Mouse (Mus musculus): ENCODE results near the gene Cyp17a1. TPM values are rescaled to one million over a fixed set of nuclear protein-coding genes. Genes with fewer than 3 reads are reported as not detected.

The Cyp17a1 gene
- polyA plus RNA-seq, 1 experiment from 2014 or later = 7.1 TPM

- H3K36me3 ChIP-seq (ENCODE audit: insufficient read depth, low read length) = peaks cover 4% of the 10 kb centered on the region; the same call in 1 of the 2 replicates
- no peak overlapping the region for H3K9ac ChIP-seq (replicated peaks; ENCODE audit: low read length)
- no peaks in the 10 kb centered on the region for H3K9me3 ChIP-seq (ENCODE audit: low read length)
- whole genome bisulfite sequencing = 59% methylated on average over 12 of the region's 12 CpGs
- peak overlapping the region; percentile 81 for H3K27ac ChIP-seq (ENCODE audit: low read length)
- H3K4me3 ChIP-seq (ENCODE audit: low read length) = no peak overlapping the region
- H3K4me2 ChIP-seq (replicated peaks; ENCODE audit: low read depth, low read length) = no peak overlapping the region
- no peak for ATAC-seq (ENCODE audit: low FRiP score, low TSS enrichment)
- peaks cover 65% of the 10 kb centered on the region for H3K4me1 ChIP-seq (ENCODE audit: insufficient read depth, low read length)
- no peaks in the 10 kb centered on the region for H3K27me3 ChIP-seq (ENCODE audit: insufficient read depth, low read length)
Measured at GRCm38 (mm10) chr19:46646041-46646481, 26.9 kb downstream of the Cyp17a1 start.

DNA sequence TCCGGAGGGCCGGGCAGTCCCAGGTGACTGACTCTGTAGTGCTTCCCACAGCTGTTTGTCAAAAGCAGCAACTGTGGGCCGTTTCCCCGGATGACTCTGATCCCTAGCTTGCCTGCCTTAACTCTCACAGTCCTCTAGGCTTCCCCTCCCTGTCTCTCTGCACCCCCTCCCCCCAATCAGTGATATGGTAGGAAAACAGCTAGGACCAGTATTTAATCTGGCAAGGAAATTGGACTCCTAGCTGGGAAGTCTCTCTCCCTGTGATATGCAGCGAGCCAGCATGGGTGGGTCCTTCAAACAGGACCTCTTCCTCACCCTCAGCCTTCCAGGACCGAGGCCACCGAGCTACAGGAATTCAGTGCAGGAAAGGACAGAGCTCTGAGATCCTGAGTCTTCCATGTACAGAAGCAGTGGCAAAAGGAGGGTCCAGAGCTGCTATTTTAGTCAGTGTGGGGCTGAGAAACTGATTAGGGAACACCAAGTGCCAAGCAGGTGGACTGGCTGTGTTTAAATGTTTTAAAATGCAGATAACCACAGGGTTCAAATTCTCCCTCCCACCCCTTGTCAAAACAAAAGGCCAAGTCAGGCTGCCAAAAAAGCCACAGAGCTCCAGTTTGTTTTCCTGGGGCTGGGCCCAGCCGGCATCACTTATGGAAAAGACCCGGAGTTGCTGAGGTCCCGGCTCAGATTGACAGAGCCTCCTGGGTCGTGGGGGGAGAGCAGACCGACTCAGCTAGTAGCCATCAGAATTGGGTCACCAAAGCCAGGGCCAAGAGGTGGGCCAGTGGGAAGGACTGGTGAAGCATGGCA lies 28.0 kb downstream of the Cyp17a1 start:
- Histone ChIP-seq H3K9ac (replicated peaks; ENCODE audit: low read length) (0 out of 2 replicates have a peak overlapping the region, but pooled peaks have one; percentile 4), H3K9me3 (ENCODE audit: low read length) (no peaks in the 10 kb centered on the region), H3K36me3 (ENCODE audit: insufficient read depth, low read length) (peaks cover 4% of the 10 kb centered on the region; the same call in 1 of the 2 replicates), H3K4me2 (replicated peaks; ENCODE audit: low read depth, low read length) (0 out of 2 replicates have a peak overlapping the region, but pooled peaks have one; percentile 0), H3K4me1 (ENCODE audit: insufficient read depth, low read length) (peaks cover 71% of the 10 kb centered on the region), H3K27ac (ENCODE audit: low read length) (peak overlapping the region; percentile 81), H3K27me3 (ENCODE audit: insufficient read depth, low read length) (no peaks in the 10 kb centered on the region), H3K4me3 (ENCODE audit: low read length) (no peak overlapping the region)
- WGBS = 16% methylated on average over 12 of the region's 12 CpGs
- ATAC-seq (ENCODE audit: low FRiP score, low TSS enrichment) = peak; percentile 47

DNA sequence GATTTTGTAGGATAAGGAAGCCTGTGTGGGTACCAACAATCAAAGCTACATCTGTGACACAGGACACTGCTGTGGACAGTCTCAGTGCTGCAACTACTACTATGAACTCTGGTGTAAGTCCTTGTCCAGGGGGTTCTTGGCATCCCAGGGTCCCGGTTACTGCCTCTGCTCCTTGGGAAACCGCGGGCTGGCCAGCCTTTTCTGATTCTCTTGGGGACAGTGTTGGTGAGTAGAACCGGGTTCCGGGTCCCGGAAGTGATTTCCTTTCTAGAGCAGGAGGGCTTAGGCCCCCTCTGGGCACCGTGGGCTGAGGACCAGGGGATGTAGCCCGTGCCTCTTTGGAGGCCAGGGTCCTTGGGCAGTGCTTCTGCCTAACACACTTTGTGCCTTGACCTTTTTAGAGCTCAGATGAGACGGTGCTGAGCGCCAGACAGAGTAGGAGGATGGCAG lies 28.6 kb downstream of the Cyp17a1 start:
- no peaks in the 10 kb centered on the region for H3K9me3 ChIP-seq (ENCODE audit: low read length)
- no peak overlapping the region for H3K4me2 ChIP-seq (replicated peaks; ENCODE audit: low read depth, low read length)
- H3K4me3 ChIP-seq (ENCODE audit: low read length) = no peak overlapping the region
- peak overlapping the region; percentile 81 for H3K27ac ChIP-seq (ENCODE audit: low read length)
- H3K36me3 ChIP-seq (ENCODE audit: insufficient read depth, low read length) = peaks cover 4% of the 10 kb centered on the region; the same call in 1 of the 2 replicates
- 52% methylated on average over 10 of the region's 10 CpGs for WGBS
- H3K4me1 ChIP-seq (ENCODE audit: insufficient read depth, low read length) = peaks cover 76% of the 10 kb centered on the region
- H3K27me3 ChIP-seq (ENCODE audit: insufficient read depth, low read length) = no peaks in the 10 kb centered on the region
- no peak for ATAC-seq (ENCODE audit: low FRiP score, low TSS enrichment)
- 0 out of 2 replicates have a peak overlapping the region, but pooled peaks have one; percentile 6 for H3K9ac ChIP-seq (replicated peaks; ENCODE audit: low read length)

DNA sequence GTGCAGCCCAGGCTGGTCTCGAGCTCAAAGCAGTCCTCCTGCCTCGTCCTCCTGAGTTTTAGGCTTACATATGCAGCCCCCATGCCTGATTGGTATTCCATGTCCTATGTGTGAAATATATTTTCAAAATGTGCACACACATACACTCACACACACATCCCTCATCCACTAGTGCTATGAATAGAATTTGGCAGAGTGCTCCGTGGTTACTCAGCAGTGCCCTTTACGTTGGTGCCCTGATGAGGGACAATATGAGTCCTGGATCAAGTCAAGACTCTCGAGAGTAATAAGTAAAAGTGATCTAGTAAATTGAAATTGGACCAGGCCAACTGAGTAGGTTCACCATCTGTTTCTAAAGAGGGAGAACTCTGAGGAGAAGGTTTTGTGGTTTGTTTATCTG lies 29.7 kb downstream of the Cyp17a1 start:
- Histone ChIP-seq H3K9ac (replicated peaks; ENCODE audit: low read length) (no peak overlapping the region), H3K4me1 (ENCODE audit: insufficient read depth, low read length) (peaks cover 76% of the 10 kb centered on the region), H3K4me3 (ENCODE audit: low read length) (no peak overlapping the region), H3K27ac (ENCODE audit: low read length) (no peak overlapping the region), H3K4me2 (replicated peaks; ENCODE audit: low read depth, low read length) (no peak overlapping the region), H3K9me3 (ENCODE audit: low read length) (no peaks in the 10 kb centered on the region), H3K27me3 (ENCODE audit: insufficient read depth, low read length) (no peaks in the 10 kb centered on the region), H3K36me3 (ENCODE audit: insufficient read depth, low read length) (peaks cover 9% of the 10 kb centered on the region; the same call in 1 of the 2 replicates)
- no peak for ATAC-seq (ENCODE audit: low FRiP score, low TSS enrichment)
- WGBS = 75% methylated on average over 5 of the region's 5 CpGs

DNA sequence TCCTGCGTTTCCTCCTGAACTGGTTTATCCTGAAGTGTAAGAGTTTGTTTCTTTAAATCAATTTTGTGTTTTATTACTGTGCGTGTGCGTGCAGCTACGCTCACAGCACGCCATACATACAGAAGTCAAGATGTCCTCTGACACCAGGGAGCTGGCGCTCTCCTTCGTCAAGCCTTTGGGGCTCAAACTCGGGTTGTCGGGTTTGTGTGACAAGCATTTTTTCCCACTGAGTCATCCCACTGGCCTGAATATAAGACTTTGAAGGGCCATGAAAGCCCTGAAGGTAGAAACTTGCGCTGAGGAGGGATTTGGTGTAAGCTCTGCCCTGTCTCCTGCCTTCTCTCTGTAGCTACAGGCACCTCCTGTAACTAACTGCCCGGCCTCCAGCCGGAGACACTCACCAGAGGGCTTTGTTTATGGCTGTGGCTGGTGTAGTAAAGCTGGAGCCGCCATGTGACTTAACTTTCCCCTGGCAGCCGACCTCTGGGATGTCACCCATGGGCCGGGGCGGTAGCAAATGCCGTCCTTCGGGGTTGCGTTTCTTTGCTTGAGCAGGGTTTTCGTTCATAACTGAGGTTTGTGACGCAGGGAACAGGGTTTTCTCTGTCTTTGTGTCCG lies 30.7 kb downstream of the Cyp17a1 start:
- Histone ChIP-seq H3K4me3 (ENCODE audit: low read length) (no peak overlapping the region), H3K36me3 (ENCODE audit: insufficient read depth, low read length) (peaks cover 16% of the 10 kb centered on the region; the same call in 1 of the 2 replicates), H3K4me2 (replicated peaks; ENCODE audit: low read depth, low read length) (peak overlapping the region; percentile 13), H3K9ac (replicated peaks; ENCODE audit: low read length) (peak overlapping the region; percentile 45), H3K4me1 (ENCODE audit: insufficient read depth, low read length) (peaks cover 76% of the 10 kb centered on the region), H3K9me3 (ENCODE audit: low read length) (no peaks in the 10 kb centered on the region), H3K27ac (ENCODE audit: low read length) (peak overlapping the region; percentile 78), H3K27me3 (ENCODE audit: insufficient read depth, low read length) (no peaks in the 10 kb centered on the region)
- WGBS = 41% methylated on average over 22 of the region's 22 CpGs
- ATAC-seq (ENCODE audit: low FRiP score, low TSS enrichment) = no peak

GRCm38 (mm10) chr19:46641420-46642085 lies 31.4 kb downstream of the Cyp17a1 start:
- H3K9me3 ChIP-seq (ENCODE audit: low read length) = no peaks in the 10 kb centered on the region
- peak overlapping the region; percentile 45; the same call in 1 of the 2 replicates for H3K9ac ChIP-seq (replicated peaks; ENCODE audit: low read length)
- no peak overlapping the region for H3K4me3 ChIP-seq (ENCODE audit: low read length)
- peak overlapping the region; percentile 13 for H3K4me2 ChIP-seq (replicated peaks; ENCODE audit: low read depth, low read length)
- H3K27me3 ChIP-seq (ENCODE audit: insufficient read depth, low read length) = no peaks in the 10 kb centered on the region
- WGBS = 31% methylated on average over 19 of the region's 19 CpGs
- peak; percentile 67 for ATAC-seq (ENCODE audit: low FRiP score, low TSS enrichment)
- H3K27ac ChIP-seq (ENCODE audit: low read length) = peak overlapping the region; percentile 78
- H3K36me3 ChIP-seq (ENCODE audit: insufficient read depth, low read length) = peaks cover 16% of the 10 kb centered on the region; the same call in 1 of the 2 replicates
- H3K4me1 ChIP-seq (ENCODE audit: insufficient read depth, low read length) = peaks cover 76% of the 10 kb centered on the region

GRCm38 (mm10) chr19:46640780-46641179 lies 32.2 kb downstream of the Cyp17a1 start:
- Histone ChIP-seq H3K4me2 (replicated peaks; ENCODE audit: low read depth, low read length) (no peak overlapping the region), H3K36me3 (ENCODE audit: insufficient read depth, low read length) (peaks cover 12% of the 10 kb centered on the region; the same call in 1 of the 2 replicates), H3K4me1 (ENCODE audit: insufficient read depth, low read length) (peaks cover 76% of the 10 kb centered on the region), H3K27ac (ENCODE audit: low read length) (peak overlapping the region; percentile 78; the same call in 1 of the 2 replicates), H3K27me3 (ENCODE audit: insufficient read depth, low read length) (no peaks in the 10 kb centered on the region), H3K9me3 (ENCODE audit: low read length) (no peaks in the 10 kb centered on the region), H3K9ac (replicated peaks; ENCODE audit: low read length) (no peak overlapping the region), H3K4me3 (ENCODE audit: low read length) (no peak overlapping the region)
- ATAC-seq (ENCODE audit: low FRiP score, low TSS enrichment) = no peak
- WGBS = 78% methylated on average over 8 of the region's 8 CpGs

DNA sequence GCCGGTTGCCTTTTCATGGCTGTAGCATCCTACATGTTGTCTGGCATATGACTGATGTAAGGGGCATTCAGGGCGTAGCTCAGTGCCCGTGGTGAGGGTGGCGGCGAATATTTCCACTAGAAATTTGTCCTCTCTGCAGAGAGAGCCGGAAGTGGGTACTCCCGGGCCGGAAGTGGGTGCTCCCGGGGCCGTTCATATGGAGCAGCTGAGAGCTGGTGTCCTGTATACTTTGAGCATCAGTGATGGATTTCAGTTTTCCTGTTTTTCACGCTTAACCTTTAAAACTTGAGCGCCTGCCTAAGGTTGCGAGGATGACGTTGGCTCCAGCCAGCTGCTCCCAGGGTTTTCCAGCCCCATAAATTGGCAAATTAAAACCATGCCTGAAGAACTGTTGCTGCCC lies 33.5 kb downstream of the Cyp17a1 start:
- Histone ChIP-seq H3K4me1 (ENCODE audit: insufficient read depth, low read length) (peaks cover 72% of the 10 kb centered on the region), H3K4me2 (replicated peaks; ENCODE audit: low read depth, low read length) (no peak overlapping the region), H3K36me3 (ENCODE audit: insufficient read depth, low read length) (peaks cover 12% of the 10 kb centered on the region; the same call in 1 of the 2 replicates), H3K27ac (ENCODE audit: low read length) (peak overlapping the region; percentile 39; the same call in 1 of the 2 replicates), H3K9me3 (ENCODE audit: low read length) (no peaks in the 10 kb centered on the region), H3K27me3 (ENCODE audit: insufficient read depth, low read length) (no peaks in the 10 kb centered on the region), H3K4me3 (ENCODE audit: low read length) (no peak overlapping the region), H3K9ac (replicated peaks; ENCODE audit: low read length) (no peak overlapping the region)
- no peak for ATAC-seq (ENCODE audit: low FRiP score, low TSS enrichment)
- 77% methylated on average over 14 of the region's 14 CpGs for WGBS

DNA sequence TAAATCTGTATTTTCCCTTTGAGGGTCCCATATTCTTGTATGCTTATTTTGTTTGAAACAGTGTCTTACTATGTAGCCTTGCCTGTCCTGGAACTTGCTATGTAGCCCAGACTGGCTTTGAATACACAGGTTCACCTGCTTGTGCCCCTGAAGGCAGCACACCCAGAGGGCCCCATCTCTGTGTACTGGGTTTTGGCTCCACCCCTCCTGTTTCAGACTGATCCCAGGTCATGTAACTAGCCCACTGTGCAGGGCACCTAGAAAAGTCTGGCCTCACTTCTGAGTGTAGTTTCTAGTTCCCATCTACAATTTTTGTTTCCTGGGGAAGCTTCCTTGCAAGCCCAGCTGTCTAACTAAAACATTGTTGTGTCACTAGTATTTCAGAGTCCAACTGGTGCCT lies 33.9 kb downstream of the Cyp17a1 start:
- H3K4me3 ChIP-seq (ENCODE audit: low read length) = no peak overlapping the region

More for the DNA sequence above, 33.9 kb downstream of the Cyp17a1 start:
- ATAC-seq (ENCODE audit: low FRiP score, low TSS enrichment) = no peak
- peaks cover 12% of the 10 kb centered on the region; the same call in 1 of the 2 replicates for H3K36me3 ChIP-seq (ENCODE audit: insufficient read depth, low read length)
- H3K4me2 ChIP-seq (replicated peaks; ENCODE audit: low read depth, low read length) = no peak overlapping the region
- no peak overlapping the region for H3K9ac ChIP-seq (replicated peaks; ENCODE audit: low read length)
- H3K27ac ChIP-seq (ENCODE audit: low read length) = peak overlapping the region; percentile 11
- no peaks in the 10 kb centered on the region for H3K27me3 ChIP-seq (ENCODE audit: insufficient read depth, low read length)
- H3K9me3 ChIP-seq (ENCODE audit: low read length) = no peaks in the 10 kb centered on the region
- peaks cover 68% of the 10 kb centered on the region for H3K4me1 ChIP-seq (ENCODE audit: insufficient read depth, low read length)
